Mouse (Mus musculus): ENCODE results near the gene Fam189a2. TPM values are rescaled to one million over a fixed set of nuclear protein-coding genes. Genes with fewer than 3 reads are reported as not detected.

Fam189a2 gene
- polyA plus RNA-seq, 1 experiment from 2014 or later: 0.19 TPM

DNA sequence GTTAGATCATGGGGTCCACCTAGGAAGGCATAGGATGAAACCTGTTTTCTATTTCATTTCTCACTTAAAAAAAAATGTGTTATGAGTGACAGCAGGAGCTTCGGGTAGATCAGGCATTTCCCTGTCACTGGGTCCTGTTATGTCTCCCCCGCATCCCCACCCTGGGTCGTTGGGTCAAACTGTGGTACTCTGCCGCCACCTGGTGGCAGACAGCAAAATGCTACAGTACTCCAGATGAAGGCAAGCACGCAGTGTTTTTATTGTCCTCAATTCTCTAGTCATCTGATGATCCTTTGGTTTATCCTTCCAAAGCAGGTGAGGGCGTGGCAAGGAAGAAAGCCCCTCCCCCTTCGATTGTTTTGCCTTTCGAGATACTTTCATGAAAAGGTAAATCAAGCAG is 69.3 kb downstream of the Fam189a2 start:
- no peaks in the 10 kb centered on the region for H3K9me3 ChIP-seq (ENCODE audit: control insufficient read depth, low read length)
- WGBS: 4% methylated on average over 8 of the region's 8 CpGs
- no peak overlapping the region for H3K9ac ChIP-seq (ENCODE audit: low read depth, low read length)
- no peak overlapping the region for H3K4me3 ChIP-seq (ENCODE audit: low read depth, low read length)
- no peaks in the 10 kb centered on the region for H3K36me3 ChIP-seq (ENCODE audit: control insufficient read depth, insufficient read depth, low read length)
- H3K4me1 ChIP-seq (replicated peaks; ENCODE audit: control insufficient read depth, insufficient read depth, low read length): no peaks in the 10 kb centered on the region
- no peak overlapping the region for H3K4me2 ChIP-seq
- no peak overlapping the region for H3K27ac ChIP-seq (ENCODE audit: low read depth, low read length)
- H3K27me3 ChIP-seq (replicated peaks; ENCODE audit: control insufficient read depth, insufficient read depth, low read length): no peaks in the 10 kb centered on the region
- ATAC-seq (replicated peaks; ENCODE audit: low FRiP score): no peak
- DNase-seq (ENCODE audit: low spot score): peak; percentile 45

DNA sequence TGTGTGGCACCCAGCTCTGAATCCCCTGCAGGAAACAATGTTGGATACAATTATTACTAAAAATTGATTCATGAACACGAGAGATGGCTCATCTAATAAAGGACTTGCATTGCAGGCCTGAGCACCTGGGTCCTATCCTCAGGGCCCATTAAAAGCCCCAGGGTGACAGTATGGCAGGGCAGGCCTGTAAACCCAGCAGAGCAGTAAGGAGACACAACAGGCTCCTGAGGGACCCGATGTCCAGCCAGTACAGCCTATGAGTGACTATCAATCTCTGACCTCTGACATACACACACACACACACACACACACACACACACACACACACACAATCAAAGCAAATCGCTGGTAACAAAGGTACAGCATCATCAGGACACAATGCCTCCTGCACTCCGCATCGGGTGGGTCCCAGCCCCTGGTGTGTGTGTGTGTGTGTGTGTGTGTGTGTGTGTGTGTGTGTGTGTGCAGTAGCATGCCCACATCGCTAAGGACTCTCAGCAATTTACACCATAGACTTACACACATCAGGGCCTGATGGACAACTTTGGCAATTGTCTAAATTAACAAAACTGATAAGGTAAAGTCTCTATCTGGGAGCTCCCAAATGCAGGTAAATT is 69.9 kb downstream of the Fam189a2 start:
- Histone ChIP-seq H3K4me1 (replicated peaks; ENCODE audit: control insufficient read depth, insufficient read depth, low read length) (no peaks in the 10 kb centered on the region), H3K27ac (ENCODE audit: low read depth, low read length) (no peak overlapping the region), H3K36me3 (ENCODE audit: control insufficient read depth, insufficient read depth, low read length) (no peaks in the 10 kb centered on the region), H3K27me3 (replicated peaks; ENCODE audit: control insufficient read depth, insufficient read depth, low read length) (no peaks in the 10 kb centered on the region), H3K4me2 (no peak overlapping the region), H3K4me3 (ENCODE audit: low read depth, low read length) (no peak overlapping the region), H3K9ac (ENCODE audit: low read depth, low read length) (no peak overlapping the region), H3K9me3 (ENCODE audit: control insufficient read depth, low read length) (no peaks in the 10 kb centered on the region)
- no peak for ATAC-seq (replicated peaks; ENCODE audit: low FRiP score)
- DNase-seq (ENCODE audit: low spot score): no peak
- WGBS: 79% methylated on average over 6 of the region's 6 CpGs

DNA sequence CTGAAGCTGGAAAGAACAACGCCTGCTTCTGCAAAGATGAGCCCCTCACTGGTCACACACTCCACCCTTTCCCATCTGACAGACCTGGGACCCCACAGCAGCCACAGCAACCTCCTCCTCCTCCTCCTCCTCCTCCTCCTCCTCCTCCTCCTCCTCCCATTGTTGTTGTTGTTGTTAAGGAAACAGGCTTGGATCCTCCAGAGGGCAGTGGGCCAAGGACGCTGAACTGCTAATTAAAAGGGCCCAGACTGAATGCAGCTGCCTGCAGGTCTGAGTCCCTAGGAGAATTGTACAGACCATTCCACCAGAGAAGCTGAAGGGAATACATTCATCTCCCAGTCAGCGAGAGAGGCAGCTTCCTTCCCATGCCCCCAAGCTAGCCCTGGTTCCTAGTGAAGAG is 70.5 kb downstream of the Fam189a2 start:
- H3K27ac ChIP-seq (ENCODE audit: low read depth, low read length): no peak overlapping the region
- no peak overlapping the region for H3K4me2 ChIP-seq
- no peak overlapping the region for H3K9ac ChIP-seq (ENCODE audit: low read depth, low read length)

DNA sequence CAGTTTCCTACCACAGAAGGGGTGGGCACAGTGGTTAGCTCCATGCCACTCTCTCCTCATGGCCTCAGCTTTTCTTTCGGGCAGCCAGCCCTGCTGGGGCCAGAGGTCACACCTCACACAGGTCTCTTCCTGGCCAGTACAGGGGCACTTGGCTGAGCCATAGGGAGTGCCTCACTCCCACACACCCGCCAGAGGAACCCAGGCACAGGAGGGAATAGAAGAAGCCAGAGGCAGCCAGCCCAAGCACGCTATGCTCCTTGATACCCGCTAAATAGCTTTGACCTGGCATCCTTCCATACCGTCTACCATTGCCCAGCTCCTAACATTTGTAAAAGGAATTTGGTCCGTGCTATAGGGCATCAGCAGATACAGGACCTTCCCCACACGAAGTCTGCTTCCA is 70.9 kb downstream of the Fam189a2 start:
- H3K4me2 ChIP-seq: no peak overlapping the region
- H3K27ac ChIP-seq (ENCODE audit: low read depth, low read length): no peak overlapping the region
- no peaks in the 10 kb centered on the region for H3K36me3 ChIP-seq (ENCODE audit: control insufficient read depth, insufficient read depth, low read length)
- ATAC-seq (replicated peaks; ENCODE audit: low FRiP score) (no peak), DNase-seq (ENCODE audit: low spot score) (no peak)
- WGBS: 63% methylated on average over 7 of the region's 7 CpGs
- no peak overlapping the region for H3K4me3 ChIP-seq (ENCODE audit: low read depth, low read length)
- H3K9me3 ChIP-seq (ENCODE audit: control insufficient read depth, low read length): no peaks in the 10 kb centered on the region
- no peak overlapping the region for H3K9ac ChIP-seq (ENCODE audit: low read depth, low read length)
- no peaks in the 10 kb centered on the region for H3K4me1 ChIP-seq (replicated peaks; ENCODE audit: control insufficient read depth, insufficient read depth, low read length)
- H3K27me3 ChIP-seq (replicated peaks; ENCODE audit: control insufficient read depth, insufficient read depth, low read length): no peaks in the 10 kb centered on the region

More for the DNA sequence above, 70.5 kb downstream of the Fam189a2 start:
- ATAC-seq (replicated peaks; ENCODE audit: low FRiP score): no peak
- no peaks in the 10 kb centered on the region for H3K9me3 ChIP-seq (ENCODE audit: control insufficient read depth, low read length)
- H3K36me3 ChIP-seq (ENCODE audit: control insufficient read depth, insufficient read depth, low read length): no peaks in the 10 kb centered on the region
- DNase-seq (ENCODE audit: low spot score): no peak
- no peaks in the 10 kb centered on the region for H3K27me3 ChIP-seq (replicated peaks; ENCODE audit: control insufficient read depth, insufficient read depth, low read length)
- H3K4me1 ChIP-seq (replicated peaks; ENCODE audit: control insufficient read depth, insufficient read depth, low read length): no peaks in the 10 kb centered on the region
- WGBS: 56% methylated on average over 3 of the region's 3 CpGs
- H3K4me3 ChIP-seq (ENCODE audit: low read depth, low read length): no peak overlapping the region

DNA sequence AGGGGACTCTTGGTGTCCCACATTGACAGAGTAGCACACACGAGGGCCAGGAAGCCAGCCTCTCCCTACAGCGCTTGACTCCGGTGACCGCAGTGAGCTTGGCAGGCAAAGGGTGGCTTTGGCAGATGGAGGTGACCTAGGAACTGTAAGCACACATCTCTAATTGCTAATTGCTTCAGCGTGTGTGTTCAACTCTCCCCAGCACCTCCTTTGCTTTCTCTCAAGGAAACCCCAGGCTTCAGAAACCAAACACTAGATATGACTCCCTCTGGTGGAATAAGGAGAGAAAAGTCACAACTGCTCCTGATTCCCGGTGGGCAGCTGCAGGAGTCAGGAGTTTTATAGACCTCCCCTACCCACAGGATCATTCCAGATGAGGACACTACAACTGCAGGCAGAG is 71.9 kb downstream of the Fam189a2 start:
- no peak overlapping the region for H3K9ac ChIP-seq (ENCODE audit: low read depth, low read length)
- H3K4me1 ChIP-seq (replicated peaks; ENCODE audit: control insufficient read depth, insufficient read depth, low read length): no peaks in the 10 kb centered on the region
- H3K9me3 ChIP-seq (ENCODE audit: control insufficient read depth, low read length): no peaks in the 10 kb centered on the region
- no peak overlapping the region for H3K4me2 ChIP-seq
- H3K36me3 ChIP-seq (ENCODE audit: control insufficient read depth, insufficient read depth, low read length): no peaks in the 10 kb centered on the region
- ATAC-seq (replicated peaks; ENCODE audit: low FRiP score) (no peak), DNase-seq (ENCODE audit: low spot score) (no peak)
- no peak overlapping the region for H3K27ac ChIP-seq (ENCODE audit: low read depth, low read length)
- no peak overlapping the region for H3K4me3 ChIP-seq (ENCODE audit: low read depth, low read length)
- 47% methylated on average over 6 of the region's 6 CpGs for WGBS
- no peaks in the 10 kb centered on the region for H3K27me3 ChIP-seq (replicated peaks; ENCODE audit: control insufficient read depth, insufficient read depth, low read length)

DNA sequence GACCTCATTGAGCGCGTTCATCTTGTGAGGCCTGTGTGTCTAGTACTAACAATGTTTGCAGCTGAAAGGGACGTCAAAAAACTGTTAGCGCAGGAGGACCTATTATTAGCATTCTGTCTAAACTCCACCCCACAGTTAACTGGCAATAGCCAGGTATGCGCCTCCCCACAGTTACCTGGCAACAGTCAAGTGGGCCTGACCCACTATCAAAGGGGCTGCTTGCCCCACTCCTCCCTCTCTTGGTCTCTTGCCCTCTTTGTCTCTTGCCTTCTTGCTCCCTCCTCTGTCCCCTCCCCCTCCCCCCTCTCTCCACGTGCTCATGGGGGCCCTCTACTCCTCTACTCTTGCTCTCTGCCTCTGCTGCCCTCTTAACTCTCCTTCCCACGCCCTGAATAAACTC is 73.3 kb downstream of the Fam189a2 start:
- 74% methylated on average over 7 of the region's 7 CpGs for WGBS
- Histone ChIP-seq H3K9ac (ENCODE audit: low read depth, low read length) (no peak overlapping the region), H3K27me3 (replicated peaks; ENCODE audit: control insufficient read depth, insufficient read depth, low read length) (no peaks in the 10 kb centered on the region), H3K9me3 (ENCODE audit: control insufficient read depth, low read length) (no peaks in the 10 kb centered on the region), H3K4me2 (no peak overlapping the region), H3K27ac (ENCODE audit: low read depth, low read length) (no peak overlapping the region), H3K4me3 (ENCODE audit: low read depth, low read length) (no peak overlapping the region), H3K4me1 (replicated peaks; ENCODE audit: control insufficient read depth, insufficient read depth, low read length) (no peaks in the 10 kb centered on the region), H3K36me3 (ENCODE audit: control insufficient read depth, insufficient read depth, low read length) (no peaks in the 10 kb centered on the region)
- no peak for DNase-seq (ENCODE audit: low spot score)
- ATAC-seq (replicated peaks; ENCODE audit: low FRiP score): no peak

DNA sequence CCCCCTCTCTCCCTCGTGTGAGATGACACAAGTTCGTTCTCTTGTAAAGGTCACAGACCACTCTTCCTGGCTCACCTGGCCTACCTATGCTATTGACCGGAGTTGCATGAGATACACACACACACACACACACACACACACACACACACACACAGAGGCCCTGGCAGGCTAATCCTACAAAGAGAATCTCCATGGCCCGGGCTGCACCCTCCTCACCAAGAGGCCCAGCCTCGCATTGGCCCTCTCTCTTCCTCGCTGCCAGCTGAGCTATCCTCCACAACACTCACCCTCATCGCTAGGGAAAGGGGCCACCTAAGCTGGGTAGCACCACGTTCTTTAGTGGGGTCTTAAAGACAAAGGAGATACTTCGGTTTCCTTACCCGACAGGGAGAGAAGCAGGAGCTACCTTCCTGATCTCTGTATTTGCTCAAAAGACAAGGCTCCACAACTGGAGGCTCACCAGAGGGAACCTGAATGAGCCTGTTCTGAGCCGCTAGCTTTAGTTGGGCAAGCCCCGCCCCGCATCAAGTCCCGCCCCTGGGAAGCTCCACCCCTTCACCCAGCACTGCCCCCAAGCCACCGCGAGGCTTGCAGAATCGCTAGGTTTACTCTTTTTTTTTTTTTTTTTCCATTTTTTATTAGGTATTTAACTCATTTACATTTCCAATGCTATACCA is 74.4 kb downstream of the Fam189a2 start:
- no peak overlapping the region for H3K4me3 ChIP-seq (ENCODE audit: low read depth, low read length)
- H3K4me2 ChIP-seq: peak overlapping the region; percentile 23; the same call in 1 of the 2 replicates
- 46% methylated on average over 17 of the region's 17 CpGs for WGBS
- ATAC-seq (replicated peaks; ENCODE audit: low FRiP score) (peak; percentile 69), DNase-seq (ENCODE audit: low spot score) (no peak)
- no peak overlapping the region for H3K9ac ChIP-seq (ENCODE audit: low read depth, low read length)
- no peaks in the 10 kb centered on the region for H3K9me3 ChIP-seq (ENCODE audit: control insufficient read depth, low read length)
- H3K27me3 ChIP-seq (replicated peaks; ENCODE audit: control insufficient read depth, insufficient read depth, low read length): no peaks in the 10 kb centered on the region
- no peaks in the 10 kb centered on the region for H3K36me3 ChIP-seq (ENCODE audit: control insufficient read depth, insufficient read depth, low read length)
- H3K4me1 ChIP-seq (replicated peaks; ENCODE audit: control insufficient read depth, insufficient read depth, low read length): no peaks in the 10 kb centered on the region
- H3K27ac ChIP-seq (ENCODE audit: low read depth, low read length): no peak overlapping the region

DNA sequence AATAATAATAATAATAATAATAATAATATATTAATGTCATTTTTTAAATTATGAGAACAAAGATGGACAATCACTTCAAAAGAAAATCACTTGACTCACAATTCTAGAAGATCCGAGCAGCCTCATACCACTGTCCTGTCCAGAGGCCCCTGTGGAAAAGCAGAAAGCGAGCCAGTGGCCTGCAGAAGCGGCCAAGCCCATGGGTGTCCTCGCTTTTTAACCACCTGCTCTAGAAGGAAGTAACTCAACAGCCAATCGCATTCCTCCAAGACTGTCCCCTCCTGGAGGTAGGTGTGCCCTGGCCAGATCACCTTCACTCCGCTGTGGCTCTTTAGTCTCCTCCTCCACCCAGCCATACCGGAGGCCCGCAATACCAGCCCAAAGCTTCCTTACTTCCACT is 75.4 kb downstream of the Fam189a2 start:
- Histone ChIP-seq H3K9me3 (ENCODE audit: control insufficient read depth, low read length) (no peaks in the 10 kb centered on the region), H3K4me3 (ENCODE audit: low read depth, low read length) (no peak overlapping the region), H3K27ac (ENCODE audit: low read depth, low read length) (no peak overlapping the region), H3K9ac (ENCODE audit: low read depth, low read length) (no peak overlapping the region), H3K27me3 (replicated peaks; ENCODE audit: control insufficient read depth, insufficient read depth, low read length) (no peaks in the 10 kb centered on the region), H3K36me3 (ENCODE audit: control insufficient read depth, insufficient read depth, low read length) (no peaks in the 10 kb centered on the region), H3K4me1 (replicated peaks; ENCODE audit: control insufficient read depth, insufficient read depth, low read length) (no peaks in the 10 kb centered on the region), H3K4me2 (no peak overlapping the region)
- DNase-seq (ENCODE audit: low spot score) (no peak), ATAC-seq (replicated peaks; ENCODE audit: low FRiP score) (no peak)
- 81% methylated on average over 8 of the region's 8 CpGs for WGBS

Measured in liver, embryonic 11.5 days (tissue).